Mouse (Mus musculus): ENCODE results near the gene Ptprn2.

DNA sequence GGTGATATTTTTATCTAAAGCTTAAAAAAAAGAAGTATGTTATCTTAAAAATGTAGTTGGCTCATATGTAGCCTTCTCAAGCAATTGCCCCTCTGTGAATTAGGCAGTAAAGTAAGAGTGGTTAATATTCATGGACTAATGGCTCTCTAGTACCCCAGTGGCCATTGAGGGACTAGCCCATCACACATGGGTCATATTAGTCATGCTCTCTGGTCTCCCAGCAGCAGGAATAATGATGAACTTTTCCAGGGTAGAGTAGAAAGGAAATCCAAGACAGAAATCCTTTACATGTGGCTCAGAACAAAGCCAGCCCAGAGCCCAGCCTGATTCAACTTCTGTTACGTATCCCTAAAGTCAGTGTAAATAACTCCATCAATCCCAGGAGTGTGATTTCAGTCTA, 779.7 kb downstream of the Ptprn2 start:
- TF ChIP-seq USF2 (conservative IDR thresholded peaks at IDR 0.05; ENCODE audit: low read depth, low read length) (no peak), CTCF (conservative IDR thresholded peaks at IDR 0.05 in 1 of 2, IDR thresholded peaks at IDR 0.05 in 1 of 2; ENCODE audit: low read depth in 2 of 2, low read length in 2 of 2) (no peak), HCFC1 (IDR thresholded peaks at IDR 0.05; ENCODE audit: low read depth, low read length) (no peak), POLR2A (IDR thresholded peaks at IDR 0.05; ENCODE audit: low read depth, low read length) (no peak), TCF12 (IDR thresholded peaks at IDR 0.05; ENCODE audit: low read depth, low read length) (no peak), ZNF384 (IDR thresholded peaks at IDR 0.05; ENCODE audit: low read depth, low read length) (no peak), ELF1 (IDR thresholded peaks at IDR 0.05; ENCODE audit: low read depth, low read length) (no peak), ZMIZ1 (IDR thresholded peaks at IDR 0.05; ENCODE audit: low read depth, low read length) (no peak), TBP (conservative IDR thresholded peaks at IDR 0.05; ENCODE audit: low read depth, low read length) (no peak), GABPA (IDR thresholded peaks at IDR 0.05; ENCODE audit: insufficient replicate concordance, low read depth, low read length) (no peak)
